Mouse (Mus musculus): Measurements from ENCODE around the gene Folh1.

- TF ChIP-seq POLR2A (IDR thresholded peaks at IDR 0.05; ENCODE audit: insufficient read length, low read depth) (no peak), USF1 (IDR thresholded peaks at IDR 0.05; ENCODE audit: low read depth) (no peak), TCF3 (IDR thresholded peaks at IDR 0.05; ENCODE audit: insufficient read length, low read depth) (no peak), TCF12 (IDR thresholded peaks at IDR 0.05; ENCODE audit: insufficient read depth, poor library complexity, severe bottlenecking) (no peak), MYOD1 (IDR thresholded peaks at IDR 0.05; ENCODE audit: control insufficient read depth in 1 of 3, insufficient read length in 2 of 3, low read depth in 2 of 3) (no peak)
Observed at GRCm38 (mm10) chr7:86725013-86725412, 50.7 kb downstream of the Folh1 start.

All from myocyte (in vitro differentiated cells).